Mouse (Mus musculus) liver, adult (tissue): ENCODE results near the gene Rbm20.

ENCODE experiments used
- GATA4 ChIP-seq: IDR thresholded peaks from 2 replicates; pipeline ENCODE4 v1.6.1; 2014; ENCODE audit warnings: mild to moderate bottlenecking, low read length; ENCODE audit not compliant: insufficient replicate concordance

The Rbm20 gene

DNA sequence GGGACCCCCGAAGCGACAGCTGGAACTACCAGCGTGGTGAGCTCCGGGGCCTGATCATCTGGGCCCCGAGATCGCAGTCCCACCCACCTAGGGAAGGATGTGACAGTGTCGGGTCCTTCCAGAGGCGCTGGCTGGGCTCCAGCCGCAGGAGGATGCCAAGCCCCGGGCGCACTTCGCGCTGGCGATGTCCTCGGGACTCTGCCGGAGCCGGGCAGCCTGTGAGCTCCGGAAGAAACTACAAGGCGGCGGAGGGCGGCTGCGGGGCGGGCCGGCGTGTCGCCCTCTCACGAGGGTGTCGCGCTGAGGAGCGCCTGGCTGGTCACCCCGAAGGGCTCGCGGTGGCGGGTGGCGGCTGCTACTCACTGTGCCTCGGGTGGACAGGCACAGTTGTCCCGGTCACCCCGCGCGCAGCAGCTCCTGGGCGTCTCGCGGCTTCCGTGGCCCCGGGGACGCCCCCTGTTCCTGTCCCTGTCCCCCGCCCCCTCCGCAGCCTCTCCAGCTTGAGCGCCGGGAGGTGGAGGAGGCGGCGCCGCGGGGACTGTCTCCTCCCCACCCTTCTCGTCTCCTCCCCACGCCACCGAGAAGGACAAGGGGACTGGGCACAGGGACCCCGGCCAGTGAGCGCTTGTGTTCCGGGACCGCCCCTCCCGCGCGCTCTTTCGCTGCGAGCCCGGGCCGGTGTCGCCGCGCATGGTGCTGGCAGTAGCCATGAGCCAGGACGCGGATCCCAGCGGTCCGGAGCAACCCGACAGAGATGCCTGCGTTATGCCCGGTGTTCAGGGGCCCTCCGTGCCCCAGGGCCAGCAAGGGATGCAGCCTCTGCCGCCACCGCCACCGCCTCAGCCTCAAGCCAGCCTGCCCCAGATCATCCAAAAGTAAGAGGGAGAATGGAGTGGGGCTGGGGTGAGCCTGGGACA lies at the start of gene Rbm20:
TSS of gene Rbm20 (plus strand) at position 589 of the 917 bp plus-strand sequence.
- no peak for TF ChIP-seq GATA4

DNA sequence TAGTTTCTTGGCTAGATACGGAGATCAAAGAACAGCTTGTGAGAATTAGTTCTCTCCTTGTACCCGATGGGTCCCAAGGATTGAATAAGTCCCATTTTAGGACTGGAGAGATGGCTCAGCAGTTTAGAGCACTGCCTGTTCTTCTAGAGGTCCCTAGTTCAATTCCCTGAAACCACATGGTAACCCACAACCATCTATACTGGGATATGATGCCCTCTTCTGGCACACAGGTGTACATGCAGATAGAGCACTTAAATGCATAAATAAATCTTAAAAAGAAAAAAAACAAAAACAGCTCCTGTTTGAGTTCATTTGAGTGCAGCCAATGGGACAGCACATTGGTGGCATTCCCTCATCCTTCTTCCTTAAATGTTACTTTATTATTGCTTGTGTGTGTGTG lies 39.1 kb upstream of the Rbm20 start:
- TF ChIP-seq GATA4, result no peak

DNA sequence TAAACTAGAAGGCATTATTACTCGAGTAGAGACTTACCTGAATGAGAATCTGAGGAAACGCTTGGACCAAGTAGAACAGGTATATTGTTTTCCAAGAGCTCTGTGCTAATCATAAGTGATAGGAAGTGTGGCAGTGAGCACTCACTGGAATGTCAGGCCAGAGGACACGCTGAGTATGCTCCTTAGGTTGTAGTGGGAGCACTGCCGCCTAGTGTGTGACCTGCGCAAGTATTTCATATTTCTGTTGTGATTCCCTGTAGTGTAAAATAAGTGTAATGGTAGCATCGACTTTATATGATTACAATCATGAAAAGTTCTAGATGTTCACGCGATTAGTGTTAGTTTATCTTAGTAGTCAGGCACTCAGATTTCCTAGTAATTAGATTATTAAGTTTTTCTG lies 38.4 kb upstream of the Rbm20 start:
- TF ChIP-seq GATA4, result no peak

DNA sequence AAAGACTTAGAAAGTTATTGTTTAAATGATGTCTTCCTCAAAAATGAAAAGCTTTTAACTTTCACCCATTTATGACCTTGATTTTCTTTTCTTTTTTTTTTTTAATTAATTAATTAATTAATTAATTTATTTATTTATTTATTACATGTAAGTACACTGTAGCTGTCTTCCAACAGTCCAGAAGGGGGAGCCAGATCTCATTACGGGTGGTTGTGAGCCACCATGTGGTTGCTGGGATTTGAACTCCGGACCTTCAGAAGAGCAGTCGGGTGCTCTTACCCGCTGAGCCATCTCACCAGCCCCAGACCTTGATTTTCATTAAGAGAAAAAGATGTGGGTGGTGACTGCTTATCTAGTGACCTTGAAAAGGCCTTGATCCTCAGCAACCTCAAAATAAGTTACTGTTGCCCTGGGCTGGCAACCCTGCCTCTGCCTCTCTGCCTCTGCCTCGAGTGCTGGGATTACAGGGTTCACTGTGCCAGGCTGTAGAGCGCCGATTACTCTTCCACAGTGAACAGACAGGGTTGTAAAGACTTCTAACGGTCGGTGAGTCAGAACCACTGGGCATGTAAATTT lies 33.0 kb upstream of the Rbm20 start:
- TF ChIP-seq GATA4, result no peak

DNA sequence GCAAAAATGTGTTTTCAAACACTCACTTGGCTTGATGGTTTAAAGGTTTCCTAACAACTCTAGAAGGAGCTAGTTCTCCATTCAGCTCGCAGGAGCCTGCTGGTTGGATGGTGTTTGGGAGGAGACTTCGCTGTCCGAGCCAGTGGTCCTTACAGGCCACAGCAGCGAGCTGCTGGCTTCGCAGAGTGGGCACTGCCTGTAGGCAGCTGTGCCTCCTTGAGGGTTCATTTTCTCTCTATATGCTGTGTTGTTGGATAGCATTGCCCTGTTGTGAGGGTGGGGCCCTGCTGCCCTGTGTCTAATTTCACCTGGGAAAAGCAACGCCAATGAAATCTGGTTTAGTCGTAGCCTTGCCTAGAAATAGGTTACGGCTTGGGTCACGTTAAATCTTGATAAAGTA lies 29.8 kb upstream of the Rbm20 start:
- TF ChIP-seq GATA4, result no peak

DNA sequence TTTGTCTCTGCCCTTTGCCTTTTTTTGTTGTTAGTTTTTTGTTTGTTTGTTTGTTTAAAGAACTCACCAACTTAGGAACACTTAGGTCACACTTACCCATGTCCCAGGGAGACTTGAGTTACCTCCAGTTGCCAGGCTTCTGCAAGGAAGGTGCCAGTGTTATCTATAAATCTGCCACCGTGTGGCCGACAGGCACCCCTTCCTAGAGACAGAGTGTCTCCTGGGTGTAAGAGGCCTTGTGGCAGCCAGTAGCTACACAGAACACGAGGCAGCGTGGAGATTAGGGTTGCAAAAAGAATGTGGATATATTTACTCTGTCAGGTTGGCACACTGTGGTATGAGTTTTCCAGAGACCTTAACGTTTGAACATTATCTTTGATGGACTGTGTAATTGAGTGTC lies 29.1 kb upstream of the Rbm20 start:
- no peak for TF ChIP-seq GATA4

DNA sequence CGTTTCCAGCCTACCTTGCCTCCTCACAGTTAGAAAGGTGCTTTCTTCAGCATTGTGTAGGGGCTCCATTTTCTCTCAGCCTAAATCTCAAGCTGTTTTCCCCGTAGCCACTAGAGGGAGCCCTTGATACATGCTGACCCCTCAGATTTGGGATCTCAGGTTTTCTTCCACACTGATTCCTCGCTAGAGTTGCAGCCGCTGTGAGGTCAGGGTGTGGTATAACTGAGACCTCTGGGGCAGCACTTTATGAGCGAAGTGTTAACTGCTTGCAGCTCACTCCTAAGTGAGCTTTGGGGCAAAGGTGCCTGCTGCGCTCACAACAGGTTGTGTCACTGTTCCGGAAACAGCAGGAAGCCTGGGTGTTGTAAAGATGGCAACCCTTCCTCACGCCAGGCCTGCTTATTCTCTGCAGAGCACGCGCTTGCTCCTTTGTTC lies 28.3 kb upstream of the Rbm20 start:
- TF ChIP-seq GATA4, result no peak

DNA sequence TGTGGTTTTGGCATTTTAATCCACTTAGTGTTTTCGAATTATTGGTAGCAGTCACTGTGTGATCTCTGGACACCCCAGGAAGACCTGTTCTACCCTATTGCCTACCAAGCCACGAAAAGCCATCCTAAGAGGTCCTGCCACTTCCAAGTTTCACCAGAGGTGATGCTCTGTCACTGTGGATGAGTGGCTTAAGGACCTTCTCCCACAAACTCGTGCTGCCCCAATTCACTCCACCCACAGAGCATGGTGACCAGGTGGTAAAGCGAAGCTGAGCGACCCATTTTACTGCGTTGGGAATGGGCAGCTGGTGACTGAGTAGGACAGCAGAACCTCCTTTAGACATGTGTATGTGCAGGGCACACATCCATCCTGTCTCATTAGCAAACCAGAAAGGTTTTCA lies 27.7 kb upstream of the Rbm20 start:
- TF ChIP-seq GATA4, result no peak

DNA sequence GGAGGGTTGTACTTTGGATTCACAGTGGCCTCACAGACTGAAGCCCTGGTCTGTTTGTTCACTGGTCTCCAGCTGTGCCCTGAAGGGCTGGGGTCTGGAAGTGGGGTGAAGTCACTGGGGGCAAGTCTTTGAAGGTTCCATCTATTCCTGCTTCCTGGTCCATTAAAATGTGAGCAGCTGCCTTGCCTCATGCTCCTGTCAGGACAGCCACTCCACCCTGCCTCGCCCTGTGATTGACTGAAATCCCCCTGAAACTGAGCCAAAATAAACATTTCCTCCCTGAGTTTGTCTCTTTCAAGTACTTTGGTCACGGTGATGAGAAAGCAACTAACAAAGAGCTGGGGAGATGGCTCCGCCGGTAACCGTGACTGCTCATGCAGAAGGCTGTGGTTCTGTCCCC lies 27.3 kb upstream of the Rbm20 start:
- no peak for TF ChIP-seq GATA4

DNA sequence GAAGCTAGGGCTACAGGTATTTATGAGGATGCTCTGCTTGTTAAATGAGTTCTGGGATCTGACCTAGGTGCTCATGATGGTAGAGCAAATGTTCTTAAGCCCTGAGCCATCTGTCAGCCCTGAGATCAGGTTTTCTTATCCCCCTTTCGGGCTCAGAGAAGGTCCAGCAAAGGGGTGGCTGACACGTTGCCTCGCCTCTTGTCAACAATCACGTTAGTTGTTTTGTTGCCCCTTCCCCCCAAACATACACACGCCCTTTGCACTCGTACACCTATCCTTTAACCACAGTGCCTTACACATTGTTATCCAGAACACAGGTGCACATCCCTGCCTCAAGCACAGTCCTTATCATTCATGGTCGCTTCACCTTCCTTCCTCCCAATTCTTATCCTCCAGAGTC lies 26.2 kb upstream of the Rbm20 start:
- TF ChIP-seq GATA4, result no peak

DNA sequence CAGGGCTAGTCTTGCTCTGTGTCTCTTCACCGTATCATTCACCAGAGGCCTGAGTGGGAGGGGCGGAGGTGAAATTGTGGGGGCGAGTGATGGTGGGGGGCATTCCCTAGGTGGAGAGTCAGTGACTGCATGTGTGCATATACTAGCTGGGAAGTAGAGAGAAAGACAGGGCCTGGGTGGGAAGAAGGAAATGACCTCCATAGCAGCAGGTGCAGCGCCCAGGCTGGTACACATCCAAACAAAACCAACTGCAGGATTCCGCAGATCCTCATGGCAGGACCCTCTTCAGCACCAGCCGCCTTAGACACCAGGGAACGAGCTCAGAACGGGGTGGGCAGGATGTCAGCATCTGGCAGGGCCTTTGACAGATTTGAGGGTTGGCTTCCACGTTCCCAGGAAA lies 24.8 kb upstream of the Rbm20 start:
- TF ChIP-seq GATA4, result no peak

DNA sequence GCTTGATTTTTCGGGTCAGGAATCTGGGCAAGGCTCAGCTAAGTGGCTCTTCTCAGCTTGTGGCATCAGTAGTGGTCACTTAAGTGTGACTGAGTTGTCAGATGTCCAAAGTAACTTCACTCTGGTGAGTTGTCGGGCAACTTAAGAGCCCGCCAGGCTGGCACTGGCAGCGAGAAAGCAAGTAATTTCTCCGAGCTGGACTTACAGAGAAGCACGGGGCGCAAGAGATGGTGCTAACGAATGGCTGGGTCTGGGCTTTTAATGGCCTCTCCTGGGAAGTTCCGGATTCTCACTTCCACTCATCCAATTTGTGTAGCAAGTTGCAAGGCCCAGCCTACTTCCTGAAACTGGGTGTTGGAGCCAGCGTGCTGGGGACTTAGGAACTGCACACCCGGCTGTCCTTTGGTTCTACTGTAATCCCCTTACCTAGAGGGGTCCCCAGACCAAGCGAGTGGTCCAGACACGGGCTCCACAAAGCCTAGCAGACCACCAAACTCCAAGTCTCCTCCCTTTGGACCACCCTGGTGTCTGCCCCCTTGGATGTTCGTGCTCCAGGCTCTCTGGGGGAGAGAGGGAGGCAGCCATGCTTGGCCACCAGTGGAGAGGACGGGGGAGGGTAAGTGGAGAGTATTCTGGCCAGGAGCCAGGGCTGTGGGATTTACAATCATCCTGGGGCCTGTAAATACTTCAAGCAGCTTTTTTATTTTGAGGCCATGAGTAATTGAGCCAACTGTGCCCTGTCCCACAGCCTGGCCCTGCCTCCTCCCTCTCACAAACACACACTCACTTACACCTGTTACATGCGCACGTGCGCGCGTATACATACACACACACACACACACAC lies 23.3 kb upstream of the Rbm20 start:
- TF ChIP-seq GATA4, result no peak

DNA sequence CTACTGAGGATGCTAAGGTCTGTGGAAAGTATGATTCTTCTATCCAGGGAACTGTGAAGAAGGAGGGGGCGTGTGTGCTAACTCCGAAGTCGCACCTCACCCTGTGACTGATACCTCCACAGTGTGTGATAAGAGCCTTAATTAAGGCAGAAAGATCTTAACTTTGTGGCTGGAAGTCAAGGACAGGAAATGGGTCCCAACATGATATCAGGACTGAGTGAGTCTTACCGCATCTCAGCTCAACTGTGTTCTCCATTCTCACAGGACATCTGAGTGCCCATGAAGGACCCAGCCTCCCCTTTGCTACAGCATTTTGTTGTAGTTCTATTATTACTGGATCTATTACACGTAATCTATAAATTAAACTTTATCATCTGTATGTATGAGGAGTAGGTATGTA lies 19.7 kb upstream of the Rbm20 start:
- no peak for TF ChIP-seq GATA4

DNA sequence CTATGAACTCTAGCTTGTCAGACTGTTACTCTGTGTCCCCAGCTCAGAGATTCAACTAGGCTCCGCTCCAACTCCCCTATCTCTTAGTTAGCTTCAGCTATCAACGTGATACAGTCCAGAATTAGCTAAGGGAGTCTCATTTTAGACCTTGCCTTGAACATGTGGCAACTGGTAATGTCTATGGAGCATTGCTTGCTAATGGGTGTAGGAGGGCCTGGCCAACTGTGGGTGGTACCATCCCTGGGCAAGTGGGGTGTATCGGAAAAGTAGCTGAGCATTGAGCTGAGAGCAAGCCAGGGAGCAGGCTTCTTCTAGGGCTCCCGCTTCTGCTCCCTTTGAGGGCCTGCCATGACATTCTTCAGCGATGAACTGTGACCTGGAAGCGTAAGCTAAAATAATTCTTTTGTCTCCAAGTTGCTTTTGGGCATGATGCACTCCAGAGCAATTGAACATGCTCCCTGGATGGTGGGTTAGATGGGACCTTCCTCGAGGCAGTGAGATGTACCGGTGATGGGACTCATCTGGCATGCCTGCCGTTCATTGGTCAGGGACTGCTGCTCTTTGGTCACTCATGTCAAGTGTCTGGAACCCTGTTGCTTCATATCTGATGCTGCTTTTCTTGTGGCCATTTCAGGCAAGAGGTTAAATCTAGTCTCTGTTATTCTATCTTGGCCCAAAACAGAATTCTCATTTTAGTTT lies 16.2 kb upstream of the Rbm20 start:
- TF ChIP-seq GATA4, result no peak

DNA sequence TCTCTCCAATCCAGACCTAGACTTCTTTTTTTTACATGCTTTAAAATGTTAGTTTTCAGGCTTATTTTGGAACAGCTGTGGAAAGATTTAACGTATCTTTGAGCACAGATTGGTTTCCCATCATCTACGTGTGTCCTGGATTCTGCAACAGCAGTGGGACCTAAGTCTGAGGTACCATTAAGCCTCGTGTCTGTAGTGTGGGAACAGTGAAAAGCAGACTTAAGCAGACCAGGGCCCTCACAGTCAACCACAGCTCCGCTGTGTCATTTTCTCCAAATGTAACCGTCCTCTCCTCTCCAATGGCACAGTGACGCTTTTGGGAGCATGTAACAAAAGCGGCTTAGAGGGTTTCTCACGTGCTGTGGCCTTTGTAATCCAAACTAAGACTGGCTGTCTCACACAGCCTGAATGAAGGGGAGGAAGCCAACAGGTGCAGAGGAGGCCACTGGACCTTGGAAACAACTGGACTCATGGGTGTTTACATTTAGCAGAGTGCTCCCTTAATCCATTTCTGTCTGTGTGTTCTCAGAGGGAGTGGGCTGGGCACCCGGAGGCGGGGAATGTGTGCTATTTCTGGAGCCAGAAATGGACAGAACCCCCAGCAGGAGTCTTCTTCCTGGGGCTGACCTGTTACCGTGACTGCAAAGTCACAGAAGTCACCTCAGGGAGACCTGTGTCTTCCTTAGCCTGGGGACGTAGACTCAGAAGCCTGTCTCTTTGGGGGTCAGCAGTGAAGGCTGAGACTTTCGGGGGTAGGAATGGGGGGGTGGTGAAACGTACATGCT lies 15.0 kb upstream of the Rbm20 start:
- TF ChIP-seq GATA4, result no peak

DNA sequence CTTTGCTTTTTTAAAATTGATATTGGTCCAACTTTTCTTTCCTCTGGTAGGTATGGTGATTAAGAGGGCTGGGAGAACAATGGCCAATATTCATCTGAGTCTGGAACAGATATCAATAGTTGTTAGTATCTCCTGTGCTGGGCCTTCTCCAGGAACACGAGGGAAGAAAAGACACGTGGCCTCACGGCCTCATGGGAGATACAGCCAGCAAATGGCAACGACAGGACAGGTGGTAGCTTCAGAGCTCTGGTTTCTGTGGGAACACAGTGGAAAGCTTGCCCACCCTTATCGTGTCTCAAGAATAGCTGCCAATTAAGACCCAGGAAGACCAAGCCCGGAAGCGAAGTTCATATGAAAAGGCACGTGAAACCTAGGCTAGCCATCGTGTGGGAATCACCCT lies 12.3 kb upstream of the Rbm20 start:
- TF ChIP-seq GATA4, result no peak
